17 mouse cellular contexts compared by ENCODE assay signal in the genomic region with DNA sequence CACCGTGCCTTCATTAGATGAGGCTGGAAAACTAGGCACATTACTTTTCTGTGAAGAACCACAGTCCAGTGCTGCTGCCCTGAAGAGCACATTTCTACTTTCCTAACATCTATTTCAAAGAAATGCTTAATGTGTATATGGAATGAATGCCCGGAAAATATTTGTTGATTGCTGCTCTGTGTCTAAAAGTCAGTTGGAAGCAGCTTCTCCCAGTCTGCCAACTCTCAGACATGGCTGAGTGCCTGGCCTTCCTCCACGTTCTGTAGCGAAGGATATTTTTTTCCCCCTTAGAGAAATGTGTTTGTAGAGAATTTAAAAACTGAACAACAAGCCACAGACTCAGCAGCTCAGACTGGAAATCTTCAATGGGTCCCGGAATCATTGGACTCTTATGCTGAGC.
DNase-seq lines count a peak whose midpoint lies in the region; ATAC-seq and TF ChIP-seq lines count a peak whose summit lies in the region.
"Had no signal": no experiment of that assay in that cellular context is flagged by ENCODE, and none has a peak within 500 bp of the region (broad histone marks: within the 10 kb centered on the region; RNA-seq: fewer than 3 reads in every experiment).

No protein-coding gene starts in this region.

- H3K9me3 ChIP-seq in neural tube, embryonic 15.5 days (replicated peaks), result no peaks in the 10 kb centered on the region
- H3K9me3 ChIP-seq: G1E; liver, embryonic 15.5 days; midbrain, embryonic 10.5 days; stomach, embryonic 15.5 days had no signal

- no peak for TF ChIP-seq CTCF in layer of hippocampus, adult 2 months (conservative IDR thresholded peaks at IDR 0.05)

- 0 out of 2 replicates have a peak overlapping the region, but pooled peaks have one; percentile 19 for H3K27ac ChIP-seq in layer of hippocampus, adult 2 months
- no peak overlapping the region for H3K27ac ChIP-seq in neural tube, embryonic 15.5 days (replicated peaks)
- H3K27ac ChIP-seq: liver, embryonic 15.5 days; midbrain, embryonic 10.5 days; stomach, embryonic 15.5 days had no signal

- no peaks in the 10 kb centered on the region for H3K4me1 ChIP-seq in neural tube, embryonic 15.5 days
- H3K4me1 ChIP-seq: liver, embryonic 15.5 days; midbrain, embryonic 10.5 days; stomach, embryonic 15.5 days had no signal

- H3K4me3 ChIP-seq in layer of hippocampus, adult 2 months, result no peak overlapping the region
- no peak overlapping the region for H3K4me3 ChIP-seq in neural tube, embryonic 15.5 days (replicated peaks)
- H3K4me3 ChIP-seq: liver, embryonic 15.5 days; midbrain, embryonic 10.5 days; myocyte; stomach, embryonic 15.5 days had no signal

- H3K36me3 ChIP-seq in neural tube, embryonic 15.5 days, result no peaks in the 10 kb centered on the region
- H3K36me3 ChIP-seq: G1E; liver, embryonic 15.5 days; midbrain, embryonic 10.5 days; stomach, embryonic 15.5 days had no signal

- no peak overlapping the region for H3K9ac ChIP-seq in neural tube, embryonic 15.5 days (replicated peaks)
- H3K9ac ChIP-seq: liver, embryonic 15.5 days; stomach, embryonic 15.5 days had no signal

- H3K27me3 ChIP-seq in neural tube, embryonic 15.5 days (replicated peaks), result no peaks in the 10 kb centered on the region
- H3K27me3 ChIP-seq: liver, embryonic 15.5 days; stomach, embryonic 15.5 days had no signal

- peak; percentile 18 for DNase-seq in gastrocnemius, postnatal 10 days
- no peak for DNase-seq in gastrocnemius, postnatal 25 days
- no peak for DNase-seq in layer of hippocampus, adult 2 months (ENCODE audit: low spot score in 2 of 2)
- no peak for DNase-seq in layer of hippocampus, postnatal 25 days (ENCODE audit: extremely low spot score in 1 of 2, low spot score in 1 of 2)
- peak; percentile 34 to 38 for DNase-seq in right cerebral cortex, postnatal 10 days (ENCODE audit: low spot score in 2 of 2)
- no peak for DNase-seq in right cerebral cortex, postnatal 36 days (ENCODE audit: low spot score in 2 of 2)
- DNase-seq: gastrocnemius, postnatal 36 days; kidney, adult 8-10 months; layer of hippocampus, adult 9-11 months had no signal

- WGBS in neural tube, embryonic 15.5 days, result 77% methylated on average over 5 of the region's 5 CpGs

- H3K4me2 ChIP-seq in neural tube, embryonic 15.5 days, result no peak overlapping the region
- H3K4me2 ChIP-seq: liver, embryonic 15.5 days; stomach, embryonic 15.5 days had no signal

- no peak for ATAC-seq in neural tube, embryonic 15.5 days (ENCODE audit: low FRiP score)
- ATAC-seq: forebrain, embryonic 16.5 days; hindbrain, embryonic 16.5 days had no signal

Comparison
In these comparisons a context has a peak if more than half of its experiments do, and no peak if none do; other contexts are left out.
1. DNase-seq: peak in gastrocnemius, postnatal 10 days (single experiment) and right cerebral cortex, postnatal 10 days (2 of 2); none in gastrocnemius, postnatal 25 days (single experiment), layer of hippocampus, adult 2 months (0 of 2), layer of hippocampus, postnatal 25 days (0 of 2) and right cerebral cortex, postnatal 36 days (0 of 2).